Mouse (Mus musculus): ENCODE data around the gene Pcf11.

Gene Pcf11

GRCm38 (mm10) chr7:92669507-92670471, at the start of gene Pcf11:
Gene Pcf11 (minus strand): TSS chr7:92669934.
- DNase-seq = peak; percentile 98

- DNase-seq = no peak
Measured at GRCm38 (mm10) chr7:92715055-92715454, 45.3 kb upstream of the Pcf11 start.

DNA sequence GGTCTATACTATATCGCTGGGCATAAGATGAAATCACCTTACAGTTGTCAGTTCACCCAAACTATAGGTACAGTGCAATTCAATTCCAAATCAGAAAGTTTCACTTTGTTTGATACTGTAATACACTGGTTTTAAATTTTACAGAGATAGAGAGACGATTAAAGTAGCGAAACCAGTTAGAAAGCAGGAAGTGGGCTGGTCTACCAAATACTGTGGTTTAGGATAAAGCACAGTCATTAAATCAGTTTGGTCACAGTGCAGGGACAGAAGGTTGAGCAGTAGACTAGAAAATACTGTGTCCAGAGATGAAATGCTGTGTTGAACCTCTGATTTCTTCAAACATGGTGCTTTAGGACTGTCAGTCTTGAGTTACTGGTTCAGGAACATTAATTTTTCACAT, 41.9 kb upstream of the Pcf11 start:
- DNase-seq = no peak

DNA sequence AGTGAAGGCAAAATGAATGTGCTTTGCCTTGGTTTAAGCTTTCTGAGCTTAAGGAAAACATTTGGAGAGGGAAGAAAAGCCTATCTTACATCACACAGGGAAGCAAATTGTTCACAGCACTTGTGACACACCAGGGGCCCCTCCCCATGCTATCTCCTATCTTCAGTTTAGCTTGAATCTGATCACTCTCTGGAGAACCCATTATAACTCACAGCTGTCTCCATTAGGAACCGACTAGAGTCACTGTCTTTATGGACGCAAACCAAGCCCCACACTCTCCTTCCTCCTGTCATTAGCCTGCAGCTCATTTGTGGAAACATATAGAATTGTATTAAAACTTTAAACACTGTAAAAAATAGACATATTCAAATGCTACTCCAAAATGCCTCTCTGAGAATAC, 39.8 kb upstream of the Pcf11 start:
- DNase-seq = no peak

GRCm38 (mm10) chr7:92706711-92707110, 37.0 kb upstream of the Pcf11 start:
- DNase-seq = no peak

DNA sequence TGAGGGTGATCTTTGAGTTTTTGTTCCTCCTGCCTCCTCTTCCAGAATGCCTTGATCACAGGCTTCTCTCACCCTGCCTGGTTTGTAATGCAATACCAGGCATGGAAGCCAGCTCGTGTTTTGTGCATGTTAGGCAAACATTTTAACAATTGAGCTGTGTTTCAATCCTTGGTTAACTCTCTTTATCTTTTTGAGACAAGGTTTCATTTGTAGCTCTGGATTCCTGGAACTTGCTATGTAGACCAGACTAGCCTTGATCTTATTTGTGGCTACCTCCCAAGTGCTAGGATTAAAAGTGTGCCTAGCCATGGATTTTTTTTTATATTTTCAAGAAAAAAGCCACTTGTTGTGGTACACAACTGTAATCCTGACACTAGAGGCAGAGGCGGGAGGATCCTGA, 35.8 kb upstream of the Pcf11 start:
- no peak for DNase-seq

- no peak for DNase-seq
Measured at GRCm38 (mm10) chr7:92703661-92704060, 33.9 kb upstream of the Pcf11 start.

GRCm38 (mm10) chr7:92698770-92699169, 29.0 kb upstream of the Pcf11 start:
- no peak for DNase-seq

GRCm38 (mm10) chr7:92696395-92696794, 26.7 kb upstream of the Pcf11 start:
- DNase-seq = peak; percentile 17

DNA sequence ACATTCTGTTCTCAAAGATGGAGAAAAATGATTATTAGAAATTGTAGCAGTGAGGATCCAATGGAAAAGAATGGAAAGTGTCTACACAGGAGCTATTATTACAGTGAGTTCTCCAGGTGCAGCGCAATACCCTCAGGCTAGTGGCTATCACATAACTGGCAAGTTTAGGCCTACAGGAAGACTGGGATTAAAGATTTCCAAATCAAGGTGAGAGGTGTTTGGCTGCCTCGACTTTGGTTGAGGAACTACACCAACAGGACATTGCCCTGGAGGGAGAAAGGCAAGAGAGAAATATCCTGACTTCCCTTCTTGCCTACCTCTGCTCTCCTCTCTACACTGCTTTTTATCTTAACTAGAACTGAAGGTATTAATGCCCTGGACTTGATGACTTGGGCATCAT, 19.4 kb upstream of the Pcf11 start:
- DNase-seq = no peak

DNA sequence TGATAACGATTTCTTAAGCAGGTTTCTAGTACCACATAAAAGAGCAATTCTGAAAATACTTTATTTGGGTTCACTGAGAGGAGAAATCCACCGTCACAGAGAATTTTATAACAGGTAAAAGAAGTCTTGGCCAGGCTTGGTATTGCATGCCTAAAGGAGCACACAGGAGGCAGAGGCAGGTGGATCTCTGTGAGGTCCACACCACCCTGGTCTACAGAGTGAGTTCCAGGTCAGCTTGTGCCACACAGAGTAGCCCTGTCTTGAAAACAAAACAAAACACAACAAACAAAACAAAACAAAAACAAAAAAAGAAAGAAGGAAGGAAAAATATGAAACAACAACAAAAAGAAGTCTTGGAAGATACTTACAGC, 18.6 kb upstream of the Pcf11 start:
- DNase-seq = no peak

- DNase-seq = no peak
Measured at GRCm38 (mm10) chr7:92687556-92688298, 18.0 kb upstream of the Pcf11 start.

DNA sequence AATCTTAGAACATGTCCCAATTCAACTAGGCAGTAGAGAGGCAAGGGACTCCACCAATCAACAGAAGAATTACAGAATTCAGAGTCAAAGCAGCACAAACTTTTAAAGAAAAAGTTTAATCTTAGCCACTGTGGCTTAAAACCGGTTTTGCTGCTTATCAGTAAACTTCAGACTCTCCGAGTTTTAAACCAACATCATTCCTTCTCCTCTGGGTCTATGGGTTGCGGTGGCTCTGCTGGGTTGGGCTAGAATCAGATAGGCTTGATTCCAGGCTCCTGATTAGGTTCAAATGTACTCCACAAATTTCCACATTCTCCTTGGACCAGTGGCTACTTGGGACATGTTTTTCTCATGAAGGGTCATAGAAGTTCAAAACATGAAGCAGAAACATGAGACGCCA, 7.6 kb upstream of the Pcf11 start:
- DNase-seq = no peak

- no peak for DNase-seq
Measured at GRCm38 (mm10) chr7:92675131-92675530, 5.4 kb upstream of the Pcf11 start.

DNA sequence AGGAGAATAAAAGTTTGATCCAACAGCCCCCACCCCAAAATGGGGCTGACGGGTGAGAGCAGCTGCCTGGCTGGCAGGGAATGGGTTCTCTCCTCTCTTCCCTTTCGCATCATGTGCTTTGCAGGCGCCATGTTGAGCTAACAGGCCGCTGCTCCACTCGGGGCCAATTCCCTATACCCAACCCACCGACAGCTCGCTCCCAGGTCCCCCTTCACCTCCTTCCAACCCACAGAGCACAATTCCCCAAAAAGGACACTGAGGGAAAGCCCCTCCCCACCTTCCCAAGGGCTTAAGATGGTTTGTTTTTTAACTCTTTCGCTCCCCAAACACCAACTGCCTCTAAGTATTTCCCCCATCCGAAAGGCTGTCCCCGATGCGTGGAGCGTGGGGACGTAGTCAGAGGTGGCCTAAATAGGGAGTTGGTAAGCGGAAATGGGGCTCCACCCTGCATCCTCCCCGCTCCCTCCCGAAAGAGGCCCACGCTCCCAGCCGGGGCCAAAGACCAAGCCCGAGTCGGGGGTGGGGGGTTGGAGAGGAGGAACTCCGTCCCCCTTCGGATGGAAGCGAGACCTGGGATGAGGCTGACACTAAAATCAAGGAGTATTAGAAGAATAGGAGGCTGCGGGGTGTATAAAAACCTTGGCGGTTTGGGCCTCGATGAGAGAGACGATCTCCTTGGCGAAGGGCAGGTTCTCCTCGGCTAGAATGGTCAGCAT, 785 bp downstream of the Pcf11 start:
- peak; percentile 64 for DNase-seq

- no peak for DNase-seq
Measured at GRCm38 (mm10) chr7:92666274-92666820, 3.4 kb downstream of the Pcf11 start.

DNA sequence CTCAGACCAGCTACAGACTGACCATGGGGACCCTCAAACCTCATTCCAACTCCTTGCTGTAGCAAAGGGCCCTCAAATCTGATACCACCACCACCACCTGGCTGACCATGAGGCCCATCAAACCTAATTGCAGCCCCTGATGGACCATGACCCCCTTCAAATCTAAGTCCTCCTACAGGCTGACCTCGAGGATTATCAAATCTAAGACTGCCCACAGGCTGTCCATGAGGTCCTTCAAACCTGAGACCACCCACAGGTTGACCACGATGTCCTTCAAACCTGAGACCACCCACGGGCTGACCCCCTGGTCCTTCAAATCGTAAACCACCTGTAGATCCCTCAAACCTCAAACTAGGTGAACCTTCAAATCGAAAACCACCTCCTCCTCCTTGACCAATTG, 11.7 kb downstream of the Pcf11 start:
- no peak for DNase-seq

DNA sequence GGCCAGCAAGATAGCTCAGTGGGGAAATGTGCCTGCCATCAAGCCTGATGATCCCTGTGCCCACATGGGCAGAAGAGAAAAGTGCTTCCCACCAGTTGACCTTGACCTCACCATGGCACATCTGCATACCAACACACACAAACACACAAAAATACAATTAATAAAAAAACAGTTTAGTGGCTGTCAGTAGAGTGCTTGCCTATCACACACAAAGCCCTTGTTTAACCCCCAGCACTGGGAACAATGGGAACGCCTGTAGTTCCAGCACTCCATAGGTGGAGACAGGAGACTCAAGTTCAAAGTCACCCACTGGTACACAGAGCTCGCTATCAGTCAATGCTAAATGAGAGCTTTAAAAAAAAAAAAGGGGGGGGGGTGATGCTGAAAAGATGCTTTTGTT, 13.3 kb downstream of the Pcf11 start:
- no peak for DNase-seq

- DNase-seq = no peak
Measured at GRCm38 (mm10) chr7:92653329-92653728, 16.4 kb downstream of the Pcf11 start.

- DNase-seq = no peak
Measured at GRCm38 (mm10) chr7:92647790-92648189, 21.9 kb downstream of the Pcf11 start.

DNA sequence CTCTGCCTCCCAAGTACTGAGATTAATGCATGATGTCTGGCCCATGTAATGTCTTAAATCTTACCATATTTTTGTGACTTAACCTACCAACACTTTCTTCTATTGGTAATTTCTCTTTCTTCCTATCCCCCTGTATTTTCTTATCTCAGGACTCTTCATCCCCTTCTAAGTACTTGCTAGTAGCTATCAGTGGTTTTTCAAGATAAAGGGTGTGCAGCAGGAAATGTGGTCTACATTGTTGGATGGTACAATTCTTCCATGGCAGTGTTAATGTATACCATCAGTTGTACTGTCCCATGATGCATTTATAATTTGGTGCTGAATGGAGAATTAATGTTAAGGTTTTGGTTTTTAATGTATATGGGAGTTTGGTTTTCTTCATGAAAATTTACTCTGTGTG, 27.4 kb downstream of the Pcf11 start:
- no peak for DNase-seq

DNA sequence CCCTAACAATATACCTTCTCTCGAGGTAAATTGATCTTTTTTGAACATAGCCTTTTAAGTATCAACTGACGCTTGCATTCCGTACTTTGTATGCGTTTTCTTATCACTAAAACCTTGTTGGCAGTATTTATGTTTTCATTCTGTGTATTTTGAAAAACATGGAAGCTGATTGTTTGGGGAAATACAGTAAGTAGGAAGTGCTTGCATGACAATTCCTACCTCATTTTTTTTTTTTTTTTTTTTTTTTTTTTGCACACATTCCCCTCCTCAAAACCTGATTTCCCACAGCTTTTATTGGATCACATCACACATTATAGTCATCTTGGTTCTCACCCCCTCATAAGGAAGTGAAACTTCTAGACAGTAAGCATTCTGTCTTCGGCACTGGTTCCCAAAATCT, 31.7 kb downstream of the Pcf11 start:
- no peak for DNase-seq

DNA sequence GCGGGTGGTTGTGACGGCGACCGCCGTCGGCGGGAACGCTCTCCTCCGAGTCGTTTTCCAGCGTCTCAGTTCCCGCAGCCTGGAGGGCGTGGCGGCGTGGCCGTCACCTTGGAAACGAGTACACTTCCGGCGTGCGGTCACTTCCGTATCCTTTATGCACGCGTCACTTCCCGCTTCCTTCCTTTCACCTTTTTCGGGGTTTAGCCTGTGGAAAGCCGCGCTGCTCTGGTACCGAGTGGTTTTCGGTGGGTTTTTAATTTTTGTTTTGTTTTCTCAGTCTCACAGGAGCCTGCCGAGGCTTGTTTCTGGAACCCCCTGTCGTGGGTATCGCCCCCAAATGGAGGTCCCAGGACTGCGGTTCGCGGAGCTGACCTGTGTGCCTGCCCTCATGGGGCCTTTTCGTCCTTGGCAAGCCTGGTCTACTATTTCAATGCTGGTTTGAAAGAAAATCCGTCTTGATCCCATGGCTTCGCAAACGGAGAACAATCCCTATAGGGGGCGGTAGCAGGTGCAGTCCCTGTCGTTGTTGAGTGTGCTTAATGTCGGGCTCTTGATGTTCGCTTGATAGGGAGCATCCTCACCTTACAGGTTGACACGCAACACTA, 32.6 kb downstream of the Pcf11 start, which contains the start of gene Ankrd42:
Gene Ankrd42, minus strand, starts transcription at position 122 of the 605 bp plus-strand sequence.
- peak; percentile 95 for DNase-seq

Measured in lung, postnatal 10 days (tissue).